Comparison of ENCODE assay signal across 8 mouse cellular contexts in genomic region chr11:44892814-44893521, GRCm38 (mm10).
DNase-seq lines count a peak whose midpoint lies in the region; ATAC-seq lines count a peak whose summit lies in the region.

No protein-coding gene starts in this region.

- no peak overlapping the region for H3K4me3 ChIP-seq in heart, embryonic 16.5 days (ENCODE audit: low read length)
- no peak overlapping the region for H3K4me3 ChIP-seq in limb, embryonic 10.5 days
- peak overlapping the region; percentile 24 for H3K4me3 ChIP-seq in midbrain, embryonic 16.5 days (ENCODE audit: low read depth, low read length)
- H3K4me3 ChIP-seq in forebrain, embryonic 13.5 days, result no peak overlapping the region

- peak; percentile 33 to 45 for DNase-seq in heart, adult 18-20 months
- no peak for DNase-seq in heart, adult 8-10 months (ENCODE audit: low spot score)
- DNase-seq in limb, embryonic 10.5 days (ENCODE audit: low spot score), result no peak
- DNase-seq in thymus, postnatal 0 days (ENCODE audit: low spot score), result peak; percentile 85
- DNase-seq in ovary, postnatal 14 days (ENCODE audit: low spot score), result no peak

- peak overlapping the region; percentile 27 for H3K4me2 ChIP-seq in heart, embryonic 16.5 days (ENCODE audit: low read depth, low read length)
- H3K4me2 ChIP-seq in midbrain, embryonic 16.5 days (ENCODE audit: low read length), result peak overlapping the region; percentile 44
- H3K4me2 ChIP-seq in forebrain, embryonic 13.5 days, result no peak overlapping the region

- H3K27me3 ChIP-seq in heart, embryonic 16.5 days (ENCODE audit: control insufficient read depth, insufficient read depth, low read length), result no peaks in the 10 kb centered on the region
- H3K27me3 ChIP-seq in limb, embryonic 10.5 days (ENCODE audit: low read depth, poor library complexity, severe bottlenecking), result no peaks in the 10 kb centered on the region
- H3K27me3 ChIP-seq in midbrain, embryonic 16.5 days (ENCODE audit: control insufficient read depth, insufficient read depth, low read depth, low read length), result no peaks in the 10 kb centered on the region
- H3K27me3 ChIP-seq in forebrain, embryonic 13.5 days, result peaks cover 6% of the 10 kb centered on the region; the same call in 1 of the 2 replicates

- H3K9ac ChIP-seq in heart, embryonic 16.5 days (ENCODE audit: low read length), result no peak overlapping the region
- no peak overlapping the region for H3K9ac ChIP-seq in midbrain, embryonic 16.5 days (ENCODE audit: low read depth, low read length)
- H3K9ac ChIP-seq in forebrain, embryonic 13.5 days, result no peak overlapping the region

- 0 out of 2 replicates have a peak, but pooled peaks cover 5% of the 10 kb centered on the region for H3K4me1 ChIP-seq in heart, embryonic 16.5 days (ENCODE audit: control insufficient read depth, insufficient read depth, low read length)
- H3K4me1 ChIP-seq in limb, embryonic 10.5 days, result peaks cover 16% of the 10 kb centered on the region
- H3K4me1 ChIP-seq in midbrain, embryonic 16.5 days (ENCODE audit: control insufficient read depth, insufficient read depth, low read length), result peaks cover 9% of the 10 kb centered on the region
- peaks cover 9% of the 10 kb centered on the region; the same call in 1 of the 2 replicates for H3K4me1 ChIP-seq in forebrain, embryonic 13.5 days

- H3K9me3 ChIP-seq in heart, embryonic 16.5 days (replicated peaks; ENCODE audit: control insufficient read depth, low read length), result no peaks in the 10 kb centered on the region
- no peaks in the 10 kb centered on the region for H3K9me3 ChIP-seq in limb, embryonic 10.5 days (replicated peaks)
- no peaks in the 10 kb centered on the region for H3K9me3 ChIP-seq in midbrain, embryonic 16.5 days (replicated peaks; ENCODE audit: control insufficient read depth, low read length, poor library complexity, severe bottlenecking)
- H3K9me3 ChIP-seq in forebrain, embryonic 13.5 days (replicated peaks), result no peaks in the 10 kb centered on the region

- H3K36me3 ChIP-seq in heart, embryonic 16.5 days (ENCODE audit: control insufficient read depth, insufficient read depth), result no peaks in the 10 kb centered on the region
- no peaks in the 10 kb centered on the region for H3K36me3 ChIP-seq in limb, embryonic 10.5 days
- no peaks in the 10 kb centered on the region for H3K36me3 ChIP-seq in midbrain, embryonic 16.5 days (ENCODE audit: control insufficient read depth, insufficient read depth, low read length)
- H3K36me3 ChIP-seq in forebrain, embryonic 13.5 days (ENCODE audit: poor library complexity, severe bottlenecking), result no peaks in the 10 kb centered on the region

- WGBS in heart, embryonic 16.5 days, result 47% methylated on average over 18 of the region's 18 CpGs
- 75% methylated on average over 18 of the region's 18 CpGs for WGBS in limb, embryonic 10.5 days
- 38% methylated on average over 18 of the region's 18 CpGs for WGBS in midbrain, embryonic 16.5 days
- WGBS in forebrain, embryonic 13.5 days, result 68% methylated on average over 18 of the region's 18 CpGs

- no peak overlapping the region for H3K27ac ChIP-seq in heart, embryonic 16.5 days (ENCODE audit: low read length)
- H3K27ac ChIP-seq in limb, embryonic 10.5 days, result 0 out of 2 replicates have a peak overlapping the region, but pooled peaks have one; percentile 9
- H3K27ac ChIP-seq in midbrain, embryonic 16.5 days (ENCODE audit: low read length), result no peak overlapping the region
- H3K27ac ChIP-seq in forebrain, embryonic 13.5 days, result no peak overlapping the region

- no peak for ATAC-seq in heart, embryonic 16.5 days (replicated peaks; ENCODE audit: extremely low read depth, insufficient read depth, low FRiP score)
- peak; percentile 70 for ATAC-seq in midbrain, embryonic 16.5 days
- no peak for ATAC-seq in forebrain, embryonic 13.5 days

Comparison
In these comparisons a context has a peak if more than half of its experiments do, and no peak if none do; other contexts are left out.
1. DNase-seq: peak in heart, adult 18-20 months (2 of 2) and thymus, postnatal 0 days (single experiment); none in heart, adult 8-10 months (single experiment), limb, embryonic 10.5 days (single experiment) and ovary, postnatal 14 days (single experiment).